Comparison of ENCODE assay signal across 9 mouse cellular contexts in the genomic region with DNA sequence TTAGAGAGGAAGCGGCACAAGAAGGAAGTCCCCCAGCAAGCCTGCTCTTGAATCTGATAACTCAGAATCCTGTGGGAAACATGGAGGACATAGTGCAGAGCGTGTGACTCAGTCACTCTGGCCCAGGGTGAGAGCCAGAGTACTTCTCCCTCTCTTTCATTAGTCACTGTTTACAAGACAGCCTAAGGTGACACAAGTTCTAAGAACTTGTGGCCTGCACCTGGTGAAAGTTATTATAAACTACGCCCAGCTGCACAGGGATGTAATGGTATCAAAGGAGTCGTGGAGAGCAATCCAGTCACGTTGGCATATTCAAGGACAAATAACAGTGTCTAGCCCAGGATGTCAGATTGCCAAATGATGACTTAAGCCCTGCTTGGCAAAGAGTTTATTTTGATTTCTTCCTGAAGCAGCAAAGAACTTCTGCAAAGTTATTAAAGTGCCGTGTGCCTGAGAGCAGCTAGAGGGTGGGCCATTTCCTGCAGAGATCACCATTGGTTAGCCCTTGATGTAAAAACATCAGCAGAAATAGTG. TPM values are rescaled to one million over a fixed set of nuclear protein-coding genes. Genes with fewer than 3 reads are reported as not detected.
A peak's percentile ranks its signal among the peaks of the same experiment; 100 is the strongest.
DNase-seq lines count a peak whose midpoint lies in the region; ATAC-seq and TF ChIP-seq lines count a peak whose summit lies in the region.
"Had no signal": no experiment of that assay in that cellular context is flagged by ENCODE, and none has a peak within 500 bp of the region (broad histone marks: within the 10 kb centered on the region; RNA-seq: fewer than 3 reads in every experiment).

No protein-coding gene starts in this region.

- DNase-seq in spleen, adult 2 months (ENCODE audit: low read depth in 1 of 2, low spot score in 2 of 2) = no peak
- no peak for DNase-seq in spleen, adult 18-20 months
- peak; percentile 66 for DNase-seq in stomach, postnatal 0 days (ENCODE audit: low spot score)
- no peak for DNase-seq in right cerebral cortex, adult 2 months (ENCODE audit: low spot score in 2 of 2)
- no peak for DNase-seq in right cerebral cortex, postnatal 25 days

- H3K4me3 ChIP-seq in spleen, adult 2 months (ENCODE audit: extremely low read depth, insufficient read depth, insufficient read length) = no peak overlapping the region
- no peak overlapping the region for H3K4me3 ChIP-seq in embryonic facial prominence, embryonic 15.5 days (replicated peaks)
- no peak overlapping the region for H3K4me3 ChIP-seq in liver, embryonic 16.5 days (ENCODE audit: low read depth, low read length)
- no peak overlapping the region for H3K4me3 ChIP-seq in stomach, postnatal 0 days (ENCODE audit: low read depth, low read length)

- no peaks in the 10 kb centered on the region for H3K9me3 ChIP-seq in embryonic facial prominence, embryonic 15.5 days (replicated peaks)
- H3K9me3 ChIP-seq in liver, embryonic 16.5 days (replicated peaks; ENCODE audit: control insufficient read depth, low read length) = no peaks in the 10 kb centered on the region
- no peaks in the 10 kb centered on the region for H3K9me3 ChIP-seq in stomach, postnatal 0 days (ENCODE audit: control insufficient read depth, low read length)
- H3K9me3 ChIP-seq: megakaryocyte, embryonic 14.5 days had no signal

- no peak overlapping the region for H3K9ac ChIP-seq in embryonic facial prominence, embryonic 15.5 days
- H3K9ac ChIP-seq in liver, embryonic 16.5 days (ENCODE audit: low read depth, low read length) = no peak overlapping the region
- no peak overlapping the region for H3K9ac ChIP-seq in stomach, postnatal 0 days (ENCODE audit: low read length)

- 9% methylated on average over 6 of the region's 6 CpGs for WGBS in spleen, adult 2 months
- 50% methylated on average over 6 of the region's 6 CpGs for WGBS in embryonic facial prominence, embryonic 15.5 days
- WGBS in liver, embryonic 16.5 days (ENCODE audit: insufficient replicate concordance) = 39% methylated on average over 6 of the region's 6 CpGs
- WGBS in stomach, postnatal 0 days = 13% methylated on average over 6 of the region's 6 CpGs

- H3K4me1 ChIP-seq in spleen, adult 2 months (ENCODE audit: control insufficient read depth, insufficient read depth, insufficient read length) = peaks cover 40% of the 10 kb centered on the region
- 0 out of 2 replicates have a peak, but pooled peaks cover 2% of the 10 kb centered on the region for H3K4me1 ChIP-seq in embryonic facial prominence, embryonic 15.5 days
- peaks cover 36% of the 10 kb centered on the region for H3K4me1 ChIP-seq in liver, embryonic 16.5 days (ENCODE audit: control insufficient read depth, low read depth, low read length)
- peaks cover 3% of the 10 kb centered on the region for H3K4me1 ChIP-seq in stomach, postnatal 0 days (replicated peaks; ENCODE audit: control insufficient read depth, insufficient read depth)

- no peaks in the 10 kb centered on the region for H3K27me3 ChIP-seq in spleen, adult 2 months (ENCODE audit: control insufficient read depth, insufficient read depth, low read length)
- H3K27me3 ChIP-seq in embryonic facial prominence, embryonic 15.5 days = no peaks in the 10 kb centered on the region
- no peaks in the 10 kb centered on the region for H3K27me3 ChIP-seq in liver, embryonic 16.5 days (ENCODE audit: control insufficient read depth, insufficient read depth, low read depth, low read length)
- H3K27me3 ChIP-seq in stomach, postnatal 0 days (ENCODE audit: control insufficient read depth, insufficient read depth, low read length) = no peaks in the 10 kb centered on the region
- H3K27me3 ChIP-seq: megakaryocyte, embryonic 14.5 days had no signal

- ATAC-seq in embryonic facial prominence, embryonic 15.5 days (ENCODE audit: insufficient number of reproducible peaks, low FRiP score, low TSS enrichment, low read depth) = no peak
- no peak for ATAC-seq in liver, embryonic 16.5 days (ENCODE audit: low read depth)
- ATAC-seq in stomach, postnatal 0 days (ENCODE audit: low FRiP score, low TSS enrichment) = peak; percentile 94
- no peak for ATAC-seq in erythroid progenitor cell, adult 5-6 weeks (replicated peaks; ENCODE audit: low FRiP score, poor library complexity, severe bottlenecking)

- TF ChIP-seq EP300 in stomach, postnatal 0 days (optimal IDR thresholded peaks at IDR 0.05) = peak; percentile 82

- TF ChIP-seq CTCF in spleen, adult 2 months (IDR thresholded peaks at IDR 0.05; ENCODE audit: extremely low read depth, insufficient read depth, insufficient read length, insufficient replicate concordance) = no peak
- peak; percentile 30 for TF ChIP-seq CTCF in stomach, postnatal 0 days (IDR thresholded peaks at IDR 0.05; ENCODE audit: low read depth)

- no peak for TF ChIP-seq POLR2A in spleen, adult 2 months (IDR thresholded peaks at IDR 0.05; ENCODE audit: low read depth, low read length)

- H3K27ac ChIP-seq in spleen, adult 2 months (ENCODE audit: insufficient read depth, low read length) = peak overlapping the region; percentile 90
- 0 out of 2 replicates have a peak overlapping the region, but pooled peaks have one; percentile 24 for H3K27ac ChIP-seq in embryonic facial prominence, embryonic 15.5 days (replicated peaks)
- H3K27ac ChIP-seq in liver, embryonic 16.5 days (ENCODE audit: low read length) = peak overlapping the region; percentile 51
- peak overlapping the region; percentile 56; the same call in 1 of the 2 replicates for H3K27ac ChIP-seq in stomach, postnatal 0 days (replicated peaks)

- no peak overlapping the region for H3K4me2 ChIP-seq in embryonic facial prominence, embryonic 15.5 days (replicated peaks)
- no peak overlapping the region for H3K4me2 ChIP-seq in liver, embryonic 16.5 days (ENCODE audit: low read depth, low read length)
- H3K4me2 ChIP-seq in stomach, postnatal 0 days (replicated peaks; ENCODE audit: low read depth) = no peak overlapping the region

- no peaks in the 10 kb centered on the region for H3K36me3 ChIP-seq in spleen, adult 2 months (ENCODE audit: control insufficient read depth, insufficient read depth, low read length)
- H3K36me3 ChIP-seq in embryonic facial prominence, embryonic 15.5 days = no peaks in the 10 kb centered on the region
- H3K36me3 ChIP-seq in liver, embryonic 16.5 days (ENCODE audit: control insufficient read depth, insufficient read depth) = no peaks in the 10 kb centered on the region
- H3K36me3 ChIP-seq in stomach, postnatal 0 days (ENCODE audit: control insufficient read depth, insufficient read depth, low read length) = no peaks in the 10 kb centered on the region

RNA-seq across cellular contexts. Expression of a gene that starts 32.6 kb away (rescaled TPM):
- 22.3 and 25.4 TPM in 2 replicates for polyA plus RNA-seq in spleen, adult 2 months (2012; rRNA removed)
- polyA plus RNA-seq in embryonic facial prominence, embryonic 15.5 days (2015; fragmentation: Nextera tagmentation; extraction: Ambion mirVana) = 57.1 and 57.4 TPM in 2 replicates
- 21.3 and 25.0 TPM in 2 replicates for polyA plus RNA-seq in liver, embryonic 16.5 days (2015; fragmentation: Nextera tagmentation; extraction: Ambion mirVana)
- polyA plus RNA-seq in stomach, postnatal 0 days (2015; fragmentation: Nextera tagmentation; extraction: Ambion mirVana) = 18.3 and 19.2 TPM in 2 replicates
- 31.9 and 32.1 TPM in 2 replicates for total RNA-seq in erythroid progenitor cell, adult 5-6 weeks (2015; ENCODE audit: low replicate concordance)
- total RNA-seq in erythroid progenitor cell, adult 5-6 weeks (2017; ENCODE audit: low replicate concordance) = 38.1 and 46.3 TPM in 2 replicates

RNA-seq across cellular contexts. Expression of a gene that starts 46.5 kb away (rescaled TPM):
- polyA plus RNA-seq in spleen, adult 2 months (2012; rRNA removed) = 40.0 and 43.8 TPM in 2 replicates
- 33.3 and 37.0 TPM in 2 replicates for polyA plus RNA-seq in embryonic facial prominence, embryonic 15.5 days (2015; fragmentation: Nextera tagmentation; extraction: Ambion mirVana)
- 32.3 and 33.6 TPM in 2 replicates for polyA plus RNA-seq in liver, embryonic 16.5 days (2015; fragmentation: Nextera tagmentation; extraction: Ambion mirVana)
- 52.3 and 55.4 TPM in 2 replicates for polyA plus RNA-seq in stomach, postnatal 0 days (2015; fragmentation: Nextera tagmentation; extraction: Ambion mirVana)
- total RNA-seq in erythroid progenitor cell, adult 5-6 weeks (2015; ENCODE audit: low replicate concordance) = 21.8 and 37.8 TPM in 2 replicates
- 20.5 and 33.1 TPM in 2 replicates for total RNA-seq in erythroid progenitor cell, adult 5-6 weeks (2017; ENCODE audit: low replicate concordance)

Comparison
In these comparisons a context has a peak if more than half of its experiments do, and no peak if none do; other contexts are left out.
1. H3K27ac ChIP-seq: peak in every context shown above with its lines; median percentile 90 in spleen, adult 2 months; 56 in stomach, postnatal 0 days; 51 in liver, embryonic 16.5 days; 24 in embryonic facial prominence, embryonic 15.5 days.